Mouse (Mus musculus) spleen, embryonic (tissue): ENCODE results near the gene Ccdc126.

Experiments
- CTCF ChIA-PET: fragments of 350-600 bp; sonication (Branson Sonifier 250); formaldehyde crosslinking; loops from one replicate; lab custom pipeline; 2022; lab: Charles Lee

The Ccdc126 gene

DNA sequence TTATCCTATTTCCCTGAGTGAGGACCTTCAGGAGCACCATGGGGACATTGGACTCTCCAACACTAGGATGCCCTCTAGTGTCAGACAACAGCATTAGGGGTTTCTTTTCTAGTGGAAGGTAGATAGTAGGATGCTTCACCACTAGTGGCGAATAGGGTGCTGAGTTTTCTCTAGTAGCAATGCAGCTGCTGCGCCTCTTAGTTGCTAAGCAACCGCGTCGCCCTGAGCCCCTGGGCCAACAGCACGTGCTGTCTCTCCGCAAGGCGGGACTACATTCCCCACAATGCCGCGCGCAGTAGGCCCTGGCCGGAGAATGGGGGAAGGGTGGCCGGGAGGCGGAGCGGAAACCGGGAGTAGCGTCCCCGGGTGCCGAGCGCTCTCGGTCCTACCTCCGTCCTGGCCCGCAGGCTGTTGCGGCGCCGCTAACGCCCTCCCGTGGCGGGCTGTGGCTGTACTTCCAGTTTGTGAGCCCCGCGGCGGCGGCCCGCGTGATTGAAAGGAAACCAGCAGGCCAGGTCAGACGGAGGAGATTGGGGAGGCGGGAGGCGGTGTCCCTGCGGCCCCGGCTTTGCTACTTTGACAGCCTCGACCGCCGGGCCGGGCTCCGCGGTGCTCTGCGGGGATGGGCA, at the start of gene Ccdc126:
Gene Ccdc126, plus strand, starts transcription at position 309 of the 629 bp plus-strand sequence.
- CTCF ChIA-PET: no interaction called here

DNA sequence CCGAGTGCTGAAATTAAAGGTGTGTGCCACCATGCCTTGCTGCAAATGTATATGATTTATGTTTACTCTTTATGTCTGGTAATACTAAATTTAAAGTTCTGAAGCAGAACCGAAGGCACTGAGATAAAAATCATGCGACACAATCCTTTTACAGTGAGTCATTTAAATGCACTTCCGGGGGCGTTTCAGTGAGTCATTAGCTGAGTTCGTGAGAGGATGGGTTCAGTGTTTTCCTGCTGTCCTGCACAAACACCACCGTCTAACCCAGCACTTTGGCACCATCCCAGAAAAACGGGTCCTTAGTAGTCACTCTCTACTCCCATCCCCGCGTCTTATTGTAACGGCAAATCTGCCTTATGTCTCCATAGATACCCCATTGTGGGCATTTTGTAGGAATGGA, 49.2 kb upstream of the Ccdc126 start:
- CTCF ChIA-PET: interaction anchor here (0.6 kb wide), 1 partner anchor 262 kb away, joined by 9 read pairs; no protein-coding TSS in a partner anchor

DNA sequence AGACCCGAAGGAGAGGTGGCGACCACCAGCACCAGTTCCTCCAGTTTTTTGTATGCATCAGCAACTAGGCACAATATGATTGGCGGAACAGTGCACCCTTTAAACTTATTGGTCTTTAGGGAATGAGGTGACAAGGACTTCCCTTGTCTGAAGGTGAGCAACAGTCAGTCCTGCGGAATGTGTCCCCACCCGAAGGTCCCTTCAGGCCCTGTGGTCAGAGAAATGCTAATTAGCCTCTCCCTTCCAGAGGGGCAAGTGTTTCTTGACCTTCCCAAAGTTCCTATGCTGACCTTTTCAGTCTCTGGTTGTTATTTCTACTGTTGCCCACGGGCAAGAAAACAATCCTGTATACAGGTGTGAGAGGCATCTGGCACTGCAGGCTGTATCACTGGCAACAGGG, 47.3 kb upstream of the Ccdc126 start:
- CTCF ChIA-PET: no interaction called here

DNA sequence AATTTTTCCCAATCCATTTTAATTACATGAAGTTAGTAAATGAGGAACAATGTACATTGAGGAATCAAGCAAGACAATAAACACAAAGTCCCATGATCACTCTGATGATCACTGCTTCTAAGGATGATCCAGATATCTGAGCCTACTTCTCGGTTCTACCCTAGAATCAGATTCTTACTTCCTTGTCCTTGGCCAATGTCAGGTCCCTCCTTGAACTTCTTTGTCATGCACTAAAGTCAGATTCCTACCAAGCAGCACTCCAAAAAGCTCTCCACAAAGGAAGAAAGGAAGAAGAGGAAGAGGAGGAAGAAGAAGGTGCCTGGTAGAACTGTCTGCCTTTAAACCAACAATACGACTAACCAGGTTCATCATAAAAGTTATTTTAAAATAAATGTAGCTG, 46.2 kb upstream of the Ccdc126 start:
- CTCF ChIA-PET: no interaction called here

DNA sequence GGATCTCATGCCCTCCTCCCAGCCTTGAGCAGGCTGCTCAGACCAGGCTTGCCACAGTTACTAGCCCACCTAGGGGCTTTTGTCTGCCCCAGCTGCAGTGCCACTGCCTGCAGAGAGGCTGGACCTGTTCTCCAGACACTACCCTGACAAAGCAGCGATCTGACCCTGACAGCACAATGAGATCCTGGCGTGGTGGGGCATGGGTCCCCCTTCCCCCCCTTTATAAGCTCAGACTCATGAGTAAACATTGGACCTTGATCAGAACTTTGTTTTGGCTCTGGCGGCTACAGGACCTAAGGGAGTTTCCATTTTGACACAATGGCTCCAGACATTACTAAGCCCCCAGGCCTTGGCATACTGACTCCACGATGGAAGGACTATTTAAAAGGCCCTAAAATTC, 45.1 kb upstream of the Ccdc126 start:
- CTCF ChIA-PET: no interaction called here

DNA sequence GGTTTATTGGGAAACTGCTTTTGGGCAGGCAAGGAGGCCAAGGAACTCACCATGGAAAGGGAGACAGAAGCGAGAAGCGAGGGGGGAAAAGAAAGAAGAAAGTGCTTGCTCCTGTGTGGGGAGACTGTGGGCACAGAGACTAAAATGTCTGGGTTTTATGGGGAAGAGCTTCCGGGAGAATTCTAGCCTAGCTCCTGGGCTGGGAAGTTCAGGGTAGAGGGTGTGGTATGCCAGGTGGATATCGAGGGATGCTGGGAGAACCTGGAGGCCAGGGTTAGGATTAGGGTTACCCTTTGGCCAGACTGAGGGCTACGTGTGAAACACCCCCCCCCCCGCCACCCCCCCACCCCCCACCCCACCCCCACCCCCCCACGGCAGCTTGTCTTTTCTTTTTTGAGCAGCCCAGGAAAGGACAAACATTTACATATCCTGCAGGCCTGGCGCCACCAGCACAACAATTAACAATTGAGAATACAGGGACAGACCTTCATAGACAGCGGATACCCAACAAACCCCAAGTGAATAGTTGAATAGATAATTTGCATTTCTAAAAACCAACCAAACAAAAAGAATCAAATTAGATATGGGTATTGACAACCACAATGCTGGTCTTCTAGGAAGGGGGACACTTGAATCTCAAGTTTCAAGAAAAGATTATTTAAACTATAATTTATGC, 44.5 kb upstream of the Ccdc126 start:
- CTCF ChIA-PET: interaction anchor here (0.7 kb wide), 1 partner anchor 41 kb away, joined by 3 read pairs; no protein-coding TSS in a partner anchor

DNA sequence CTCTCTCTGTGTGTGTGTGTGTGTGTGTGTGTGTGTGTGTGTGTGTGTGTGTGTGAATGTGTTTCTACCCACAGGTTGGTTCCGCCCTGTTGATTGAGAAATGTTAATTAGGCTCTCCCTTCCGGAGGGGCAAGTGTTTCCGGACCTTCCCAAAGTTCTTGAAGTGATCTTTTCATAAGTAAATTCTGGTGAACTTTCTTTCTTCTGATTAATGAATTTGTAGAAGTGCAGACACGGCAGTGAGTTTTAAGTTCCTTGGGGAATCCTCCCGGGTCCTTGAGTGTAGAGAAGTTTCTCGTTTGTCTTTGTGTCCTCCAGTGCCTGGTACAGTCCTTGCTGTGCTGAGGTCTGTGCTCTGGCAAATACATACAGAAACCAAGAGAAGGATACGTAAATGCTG, 43.8 kb upstream of the Ccdc126 start:
- CTCF ChIA-PET: interaction anchor here (0.7 kb wide), 1 partner anchor 40 kb away, joined by 3 read pairs; no protein-coding TSS in a partner anchor

DNA sequence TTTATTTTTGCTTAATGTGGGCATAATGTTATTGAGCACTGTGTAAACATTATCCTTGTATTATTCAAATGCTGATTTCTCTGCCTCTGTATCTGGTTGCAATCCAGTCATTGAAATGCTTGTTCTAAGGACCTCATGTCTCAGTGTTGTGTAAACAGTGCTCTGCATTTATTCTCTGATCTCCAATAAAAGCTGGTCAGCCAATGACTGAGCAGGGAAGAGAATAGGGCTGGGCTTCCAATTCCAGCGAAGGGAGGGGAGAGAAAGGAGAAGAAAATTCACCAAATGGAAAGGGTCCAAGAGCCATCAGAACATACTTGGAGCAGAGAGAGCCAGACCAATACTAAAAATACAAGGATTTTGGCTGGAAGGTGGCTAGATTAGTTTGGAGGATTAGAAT, 38.1 kb upstream of the Ccdc126 start:
- CTCF ChIA-PET: no interaction called here

DNA sequence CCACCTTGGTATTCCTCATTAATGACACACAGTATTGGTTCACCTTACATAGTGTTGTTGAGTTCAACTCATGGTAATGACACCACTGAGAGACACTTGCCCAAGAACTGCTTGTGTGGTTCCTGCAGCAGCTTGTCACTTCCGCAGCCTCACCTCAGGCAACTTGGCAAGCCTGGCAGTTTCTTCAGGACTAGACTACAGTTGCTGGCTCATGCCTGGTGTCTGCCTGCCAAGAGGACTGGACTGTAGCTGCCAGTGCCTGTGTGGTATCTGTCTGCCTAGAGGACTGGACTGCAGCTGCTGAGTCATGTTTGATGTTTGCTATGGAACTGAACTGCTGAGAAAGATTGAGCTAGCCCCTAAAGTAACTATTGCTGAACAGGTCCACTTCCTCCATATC, 37.0 kb upstream of the Ccdc126 start:
- CTCF ChIA-PET: no interaction called here

DNA sequence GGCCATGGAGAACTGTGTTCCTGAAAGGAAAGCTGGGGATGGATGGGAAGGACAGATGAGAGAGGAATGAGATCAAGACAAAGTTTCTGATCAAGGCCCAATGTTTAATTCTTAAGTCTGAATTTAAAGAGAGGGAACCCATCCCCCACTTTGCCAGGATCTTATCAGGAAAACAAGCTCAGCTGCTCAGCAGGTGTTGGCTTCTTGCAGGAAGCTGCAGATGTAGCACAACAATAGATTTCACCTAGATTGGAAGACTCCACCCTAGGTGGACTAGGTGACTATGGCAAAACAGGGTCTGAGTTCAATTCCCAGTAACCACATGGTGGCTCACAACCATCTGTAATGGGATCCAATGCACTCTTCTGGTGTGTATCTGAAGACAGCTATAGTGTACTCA, 20.8 kb upstream of the Ccdc126 start:
- CTCF ChIA-PET: no interaction called here

DNA sequence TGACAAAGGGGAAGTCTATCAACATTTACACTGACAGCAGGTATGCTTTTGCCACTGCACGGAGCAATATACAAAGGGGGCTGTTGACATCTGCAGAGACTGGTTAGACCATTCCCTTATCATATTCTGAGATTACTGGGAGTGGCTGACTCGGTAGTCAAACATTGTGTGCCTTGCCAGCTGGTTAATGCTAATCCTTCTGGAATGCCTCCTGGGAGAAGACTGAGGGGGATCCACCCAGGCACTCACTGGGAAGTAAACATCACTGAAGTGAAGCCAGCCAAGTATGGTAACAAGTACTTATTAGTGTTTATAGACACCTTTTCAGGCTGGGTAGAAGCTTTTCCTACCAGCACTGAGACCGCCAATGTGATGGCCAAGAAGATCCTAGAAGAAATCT, 4.3 kb upstream of the Ccdc126 start:
- CTCF ChIA-PET: interaction anchor here (0.6 kb wide), 1 partner anchor 40 kb away, joined by 3 read pairs; no protein-coding TSS in a partner anchor

DNA sequence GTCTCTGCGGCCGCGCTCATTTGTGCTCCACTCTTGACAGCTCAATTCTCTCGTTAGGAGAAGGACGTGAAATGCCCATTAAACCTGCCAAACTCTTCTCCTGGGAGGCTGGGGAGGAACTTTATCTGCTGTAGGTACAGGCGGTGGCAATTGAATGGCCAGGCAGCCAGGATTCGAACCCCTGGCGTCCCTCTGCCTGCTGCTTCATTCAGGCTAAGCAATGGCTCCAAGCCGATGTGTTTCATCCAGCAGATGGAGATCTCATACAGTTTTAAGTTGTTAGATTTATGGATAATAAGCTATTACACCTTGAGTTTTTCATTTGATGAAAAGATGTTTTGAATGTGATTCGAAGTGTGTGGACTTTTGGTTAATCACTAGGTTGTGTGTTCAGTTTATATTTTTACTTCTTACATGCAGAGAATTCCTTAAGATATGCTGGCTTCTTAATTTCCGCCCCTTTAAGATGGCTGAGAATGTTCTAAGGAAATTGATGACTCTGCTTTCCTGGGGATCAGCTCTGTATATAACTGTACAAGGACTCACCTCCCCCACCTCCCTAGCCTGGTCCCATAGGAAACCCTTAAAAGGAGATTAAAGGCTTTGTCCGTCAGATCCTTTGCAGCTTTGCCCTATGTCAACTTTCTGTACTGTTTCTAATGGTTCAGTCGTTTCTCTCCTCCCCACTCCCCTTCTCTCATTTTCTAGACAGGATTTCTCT, 681 bp downstream of the Ccdc126 start:
- CTCF ChIA-PET: interaction anchor here (0.9 kb wide), 1 partner anchor 21 kb away, joined by 3 read pairs; no protein-coding TSS in a partner anchor

DNA sequence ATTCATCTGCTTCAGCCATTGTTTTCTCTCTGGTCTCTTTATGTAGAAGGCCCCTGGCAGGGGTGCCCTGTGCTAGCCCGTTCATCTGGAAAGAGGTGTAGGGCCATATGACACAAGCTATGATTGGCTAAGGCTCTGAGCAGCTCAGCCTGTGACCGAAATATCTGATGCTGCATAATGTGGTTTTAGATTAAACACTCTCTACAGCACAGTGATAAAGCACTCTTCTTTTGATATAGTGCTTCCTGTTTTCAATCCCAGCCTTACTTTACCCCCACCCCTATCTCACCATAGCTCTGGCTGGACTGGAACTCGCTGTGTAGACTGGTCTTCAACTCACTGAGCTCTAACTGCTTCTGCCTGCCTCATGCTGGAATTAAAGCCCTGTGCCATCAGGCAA, 2.3 kb downstream of the Ccdc126 start:
- CTCF ChIA-PET: no interaction called here

DNA sequence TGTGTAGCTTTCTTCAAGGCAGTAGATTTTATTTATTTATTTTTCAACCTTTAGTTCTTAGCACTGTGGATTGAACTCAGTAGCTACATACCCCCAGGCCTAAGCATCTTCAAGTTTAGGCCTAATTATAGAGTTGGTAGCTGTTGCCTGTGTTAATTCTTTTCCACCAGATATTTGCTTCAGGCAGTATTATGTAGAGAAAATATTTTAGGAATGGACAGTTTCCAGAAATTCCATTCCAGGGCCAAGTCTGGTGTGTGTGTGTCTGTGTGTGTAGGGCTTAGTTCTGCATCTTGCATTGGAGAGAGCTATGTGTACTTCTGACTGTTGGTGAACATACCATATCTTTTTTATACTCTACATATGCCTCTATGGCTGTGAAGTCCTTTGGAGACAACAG, 3.0 kb downstream of the Ccdc126 start:
- CTCF ChIA-PET: no interaction called here

DNA sequence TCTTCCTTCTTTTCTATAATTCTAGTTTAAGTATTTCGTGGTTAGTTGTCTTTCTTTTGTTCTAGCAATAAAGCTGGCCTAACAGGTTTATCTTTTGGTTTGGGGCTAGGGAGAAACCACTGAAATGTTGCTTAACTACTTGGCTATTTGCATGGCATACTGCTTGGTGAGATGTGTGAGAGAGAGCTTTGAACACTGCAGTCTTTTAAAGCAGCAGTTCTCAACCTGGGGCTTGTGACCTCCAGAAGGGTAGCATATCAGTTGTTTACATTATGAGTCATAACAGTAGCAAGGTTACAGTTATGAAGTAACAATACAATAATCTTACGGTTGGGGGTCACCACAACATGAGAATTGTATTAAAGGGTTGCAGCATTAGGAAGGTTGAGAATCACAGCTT, 3.9 kb downstream of the Ccdc126 start:
- CTCF ChIA-PET: no interaction called here

DNA sequence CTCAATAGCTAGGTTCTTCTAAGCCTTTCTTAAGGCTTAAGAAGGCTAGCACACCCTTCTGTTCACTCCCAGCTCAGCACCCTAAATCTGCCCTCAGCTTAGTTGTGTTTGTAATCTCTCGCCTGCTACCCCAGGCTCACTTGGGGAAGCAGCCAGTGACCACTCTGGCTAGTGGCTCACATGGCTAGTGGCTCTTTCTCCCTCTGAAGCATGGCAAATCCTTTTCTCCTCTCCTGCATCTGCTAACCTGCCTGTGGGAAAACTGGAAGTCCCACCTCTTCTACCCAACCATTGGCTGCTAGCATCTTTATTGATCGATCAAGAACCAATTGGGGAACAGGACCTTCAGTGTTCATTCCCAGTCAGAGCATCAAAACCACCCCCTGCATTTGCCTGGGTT, 5.5 kb downstream of the Ccdc126 start:
- CTCF ChIA-PET: no interaction called here

DNA sequence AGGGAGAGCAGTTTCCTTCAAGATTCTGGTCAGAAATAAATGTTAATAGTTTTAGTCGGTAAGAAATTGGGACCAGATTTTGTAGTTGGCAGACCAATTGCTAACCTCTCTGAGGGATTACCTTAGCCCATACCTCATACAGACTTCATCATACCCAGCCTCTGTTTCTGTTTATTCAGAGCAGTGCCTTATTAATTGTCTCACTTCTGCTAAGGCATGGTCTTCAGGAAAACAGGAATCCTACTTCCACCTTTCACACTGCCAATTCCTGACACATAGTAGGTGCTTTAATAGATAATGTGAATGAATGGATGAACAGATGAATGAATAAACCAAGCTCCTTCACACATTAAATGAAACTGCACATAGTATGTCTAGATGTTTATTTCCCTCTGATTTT, 6.2 kb downstream of the Ccdc126 start:
- CTCF ChIA-PET: no interaction called here

DNA sequence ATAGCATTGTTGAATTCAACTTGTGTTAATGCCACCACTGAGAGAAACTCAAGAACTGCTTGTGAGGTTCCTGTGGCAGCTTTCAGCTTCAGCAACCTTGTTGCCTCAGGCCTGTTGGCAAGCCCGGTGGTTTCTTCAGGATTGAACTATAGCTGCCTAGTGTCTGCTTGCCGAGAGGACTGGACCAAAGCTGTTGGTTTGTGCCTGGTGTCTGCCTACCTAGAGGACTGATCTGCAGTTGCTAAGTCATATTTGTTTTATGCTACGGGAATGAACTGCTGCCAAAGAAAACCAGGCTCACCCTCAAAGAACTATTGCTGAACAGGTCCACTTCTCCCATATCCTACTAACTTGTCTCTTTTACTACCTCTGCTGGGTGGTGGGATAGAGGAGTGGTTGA, 7.8 kb downstream of the Ccdc126 start:
- CTCF ChIA-PET: no interaction called here

DNA sequence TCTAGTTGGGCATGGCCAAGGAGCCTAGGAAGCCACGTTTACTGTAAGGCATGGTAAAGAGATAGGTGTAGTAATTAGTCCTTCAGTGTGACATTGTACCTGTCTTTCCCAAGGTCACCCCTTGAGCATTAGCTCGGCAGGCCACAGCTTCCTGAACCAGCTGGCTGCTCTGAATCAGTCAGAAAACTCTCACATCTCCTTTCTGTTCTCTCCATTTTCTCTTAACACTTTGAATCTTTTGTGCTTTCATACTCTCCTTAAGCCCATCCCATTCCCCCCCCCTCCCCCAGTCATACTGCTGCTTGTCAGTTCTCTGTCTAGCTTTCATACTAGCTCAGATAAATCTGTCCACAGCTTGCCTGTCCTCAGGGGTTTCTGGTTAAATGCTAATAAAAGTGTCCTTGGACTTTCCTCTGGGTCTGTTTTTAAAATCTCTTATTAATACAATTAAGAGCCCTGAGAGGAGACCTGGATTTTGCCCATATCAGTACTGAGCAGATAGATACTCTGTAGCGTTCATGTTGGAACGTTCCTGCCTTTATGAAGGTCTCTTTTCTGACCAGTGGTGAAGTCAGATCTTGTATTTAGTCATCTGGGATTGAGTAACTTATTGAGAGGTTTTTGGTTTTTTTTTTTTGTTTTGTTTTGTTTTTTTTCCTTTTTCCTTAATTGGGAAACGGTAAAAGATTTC, 12.4 kb downstream of the Ccdc126 start:
- CTCF ChIA-PET: no interaction called here

DNA sequence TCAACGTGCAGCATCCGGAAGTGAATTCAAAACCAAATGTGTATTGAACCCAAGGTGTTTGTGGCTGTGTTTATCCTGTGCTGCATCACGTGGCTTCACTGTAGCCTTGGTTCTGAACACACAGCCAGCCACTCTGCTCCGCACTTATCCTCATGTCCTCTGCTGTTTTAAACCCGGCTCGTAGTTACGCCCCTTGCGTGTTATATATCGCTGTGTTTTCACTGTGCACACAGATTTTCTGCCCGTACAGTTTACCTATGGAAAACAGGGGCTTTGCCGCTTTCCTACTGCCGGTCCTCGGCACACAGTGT, 12.9 kb downstream of the Ccdc126 start:
- CTCF ChIA-PET: no interaction called here

DNA sequence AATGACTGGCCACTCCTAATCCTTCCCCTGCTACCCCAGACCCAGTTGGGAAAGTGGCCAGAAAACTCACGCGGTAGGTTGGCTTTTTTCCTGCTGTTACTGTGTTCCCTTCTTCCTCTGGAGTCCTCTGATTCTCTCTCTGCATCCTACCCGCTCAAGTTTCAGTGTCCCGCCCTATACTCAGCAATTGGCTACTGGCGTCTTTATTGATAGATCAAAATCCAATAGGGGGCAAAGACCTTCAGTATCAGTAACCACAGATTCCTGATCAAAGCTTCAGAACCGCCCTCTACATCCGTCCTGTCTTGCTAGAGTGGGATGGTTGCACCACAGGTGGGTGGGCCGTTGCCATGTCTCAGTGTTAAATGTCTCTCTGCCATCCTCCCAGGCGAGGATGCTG, 19.5 kb downstream of the Ccdc126 start:
- CTCF ChIA-PET: no interaction called here

DNA sequence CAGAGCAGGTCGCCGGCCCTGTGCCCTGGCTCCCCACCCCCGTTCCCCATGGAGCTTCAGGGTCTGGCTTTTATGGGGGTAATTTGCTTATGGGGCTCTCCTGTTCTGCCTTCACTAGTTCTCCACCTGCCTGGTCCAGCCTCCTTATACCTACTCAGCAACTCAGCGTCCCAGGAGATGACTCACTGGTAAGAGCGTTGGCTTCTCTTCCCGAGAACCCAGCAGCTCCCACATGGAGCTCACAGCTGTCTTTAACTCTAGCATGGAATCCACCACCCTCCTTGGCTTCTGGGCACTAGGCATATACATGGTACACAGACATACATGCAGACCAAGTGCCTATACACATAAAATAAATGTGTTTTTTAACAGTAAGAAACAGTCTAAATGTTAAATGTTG, 20.1 kb downstream of the Ccdc126 start:
- CTCF ChIA-PET: no interaction called here
